Mouse (Mus musculus) intestine, embryonic 16.5 days (tissue): ENCODE data around the gene Pik3c2a. TPM values are rescaled to one million over a fixed set of nuclear protein-coding genes. Genes with fewer than 3 reads are reported as not detected.

Experiments used
- ATAC-seq: fragments of 200-750 bp; cut with Nextera tagmentation; 2 replicates; pipeline ENCODE4 v1.8.0; 2017; ENCODE audit warnings: moderate TSS enrichment, moderate library complexity
- H3K27ac ChIP-seq: fragments of 300-500 bp; sonication (generic); 2 replicates; pipeline ENCODE4 v1.5.1; 2014; ENCODE audit warnings: mild to moderate bottlenecking, low read length
- H3K27me3 ChIP-seq: fragments of 300-500 bp; sonication (generic); replicated peaks from 2 replicates; pipeline ENCODE4 v1.6.1; 2014; ENCODE audit warnings: low read length, control low read depth, mixed read lengths; ENCODE audit not compliant: control insufficient read depth, insufficient read depth
- H3K36me3 ChIP-seq: fragments of 300-500 bp; sonication (generic); 2 replicates; pipeline ENCODE4 v1.6.1; 2014; ENCODE audit warnings: low read length, control low read depth; ENCODE audit not compliant: control insufficient read depth, insufficient read depth
- H3K4me1 ChIP-seq: fragments of 300-500 bp; sonication (generic); 2 replicates; pipeline ENCODE4 v1.6.1; 2014; ENCODE audit warnings: low read length, control low read depth, mixed read lengths; ENCODE audit not compliant: control insufficient read depth, insufficient read depth
- H3K4me2 ChIP-seq: fragments of 300-500 bp; sonication (generic); 2 replicates; pipeline ENCODE4 v1.6.1; 2014; ENCODE audit warnings: low read depth, low read length, control low read depth
- H3K4me3 ChIP-seq: fragments of 300-500 bp; sonication (generic); 2 replicates; pipeline ENCODE4 v1.5.1; 2014; ENCODE audit warnings: mild to moderate bottlenecking, low read length
- H3K9ac ChIP-seq: fragments of 300-500 bp; sonication (generic); 2 replicates; pipeline ENCODE4 v1.6.1; 2014; ENCODE audit warnings: low read depth, low read length
- H3K9me3 ChIP-seq: fragments of 300-500 bp; sonication (generic); 2 replicates; pipeline ENCODE4 v1.6.1; 2016; ENCODE audit warnings: low read length, control low read depth; ENCODE audit not compliant: control insufficient read depth
- WGBS: fragments of 180-500 bp; shearing (Covaris S2); extraction: QIAGEN DNeasy Blood & Tissue Kit; methylation state at CpG from one replicate; pipeline ENCODE4 v1.1.7; 2014; 5-methylcytosine and 5-hydroxymethylcytosine counted together
- polyA plus RNA-seq: library from polyadenylated mRNA; unstranded; fragments of >200 nt; fragmentation: Nextera tagmentation; extraction: Ambion mirVana; gene quantifications from 2 replicates; pipeline ENCODE4 v1.2.1, GENCODE M21; 2015

Pik3c2a gene
- polyA plus RNA-seq, 1 experiment from 2014 or later, result 23.2 TPM

DNA sequence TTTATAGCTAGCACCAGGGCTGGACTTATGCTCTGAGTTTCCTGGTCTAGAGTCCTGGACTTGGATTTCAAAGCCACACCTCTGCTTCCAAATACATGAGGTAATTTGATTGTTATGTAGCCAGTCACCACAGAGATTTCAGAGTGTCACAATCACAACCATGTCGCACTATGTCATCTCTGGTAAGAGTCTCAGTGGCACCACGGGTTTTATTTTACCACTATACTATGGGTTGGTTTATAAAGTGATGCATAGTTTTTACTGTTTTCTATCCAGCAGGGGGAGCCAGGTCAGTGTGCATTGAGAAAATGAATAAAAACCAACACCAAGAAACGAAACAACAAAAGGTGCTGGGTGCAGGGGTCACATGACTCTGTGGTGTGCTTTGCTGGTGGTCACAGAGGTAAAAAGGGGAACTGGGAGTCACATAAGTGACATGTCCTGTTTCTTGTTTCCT is 15.8 kb upstream of the Pik3c2a start:
- Histone ChIP-seq H3K4me1 (peaks cover 8% of the 10 kb centered on the region), H3K27ac (no peak overlapping the region), H3K36me3 (no peaks in the 10 kb centered on the region), H3K9me3 (no peaks in the 10 kb centered on the region), H3K4me2 (no peak overlapping the region), H3K9ac (no peak overlapping the region), H3K4me3 (no peak overlapping the region), H3K27me3 (no peaks in the 10 kb centered on the region)
- ATAC-seq, result peak; percentile 63
- WGBS, result 26% methylated on average over 3 of the region's 3 CpGs

DNA sequence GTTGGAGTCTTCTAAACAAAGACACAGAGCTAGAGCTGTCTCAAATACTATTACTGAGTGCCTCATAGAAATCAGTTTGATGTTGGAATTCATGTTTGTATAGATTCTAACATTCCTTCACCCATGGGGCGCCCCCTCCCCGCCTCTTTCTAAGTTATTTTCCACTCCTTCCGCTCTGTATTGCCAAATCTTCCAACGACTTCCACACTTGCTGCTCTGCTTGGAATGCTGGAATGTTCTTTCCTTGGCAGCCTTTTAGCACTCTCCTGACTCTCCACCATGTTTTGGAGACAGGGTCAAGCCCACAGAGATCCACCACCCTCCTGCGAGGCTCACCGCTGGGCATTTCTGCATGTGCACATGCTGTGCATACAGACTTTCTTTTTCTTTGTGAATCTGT is 14.1 kb upstream of the Pik3c2a start:
- Histone ChIP-seq H3K4me2 (no peak overlapping the region), H3K27ac (peak overlapping the region; percentile 75), H3K9me3 (no peaks in the 10 kb centered on the region), H3K9ac (no peak overlapping the region), H3K27me3 (no peaks in the 10 kb centered on the region), H3K36me3 (no peaks in the 10 kb centered on the region), H3K4me1 (peaks cover 8% of the 10 kb centered on the region), H3K4me3 (no peak overlapping the region)
- peak; percentile 29 for ATAC-seq
- 67% methylated on average over 6 of the region's 6 CpGs for WGBS

DNA sequence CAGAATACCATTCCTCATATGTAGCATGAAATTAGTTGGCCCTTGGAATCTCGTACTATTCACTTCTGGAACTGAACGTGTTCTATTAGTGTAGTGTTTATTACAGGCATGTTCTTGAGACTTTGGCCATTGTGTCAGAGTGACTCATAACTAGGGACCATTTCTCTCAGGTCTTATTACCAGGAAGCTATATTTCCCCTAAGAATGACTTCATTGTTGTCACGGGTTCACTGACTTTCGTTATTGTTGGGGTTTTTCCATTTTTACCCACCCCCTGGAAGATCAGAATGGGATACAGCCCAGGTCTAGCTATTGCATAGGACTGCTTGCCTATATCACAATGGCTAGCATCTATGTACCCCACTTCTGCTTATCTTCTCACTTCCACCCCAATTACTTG is 13.7 kb upstream of the Pik3c2a start:
- no peaks in the 10 kb centered on the region for H3K36me3 ChIP-seq
- H3K9me3 ChIP-seq, result no peaks in the 10 kb centered on the region
- H3K27ac ChIP-seq, result peak overlapping the region; percentile 75
- H3K4me3 ChIP-seq, result no peak overlapping the region
- H3K9ac ChIP-seq, result no peak overlapping the region
- peaks cover 8% of the 10 kb centered on the region for H3K4me1 ChIP-seq
- 49% methylated on average over 4 of the region's 4 CpGs for WGBS
- no peaks in the 10 kb centered on the region for H3K27me3 ChIP-seq
- no peak overlapping the region for H3K4me2 ChIP-seq
- peak; percentile 92 for ATAC-seq

DNA sequence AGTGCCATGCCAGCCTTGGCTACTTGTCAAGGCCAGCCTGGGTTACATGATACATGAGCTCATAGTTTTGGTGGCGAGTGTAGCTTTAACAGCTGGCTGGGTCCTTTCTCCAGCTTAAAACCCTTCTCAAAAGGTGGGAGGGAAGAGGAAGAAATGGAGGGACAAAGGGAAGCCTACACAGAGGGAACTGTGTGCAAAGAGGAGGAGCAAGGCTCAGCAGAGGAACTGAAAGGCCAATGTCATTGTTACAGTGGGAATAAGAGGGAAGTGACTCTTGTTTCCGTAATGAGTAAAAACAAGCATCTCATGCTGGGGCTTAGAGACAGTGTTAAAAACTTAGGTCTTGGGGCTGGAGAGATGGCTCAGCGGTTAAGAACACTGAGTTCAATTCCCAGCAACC is 3.4 kb upstream of the Pik3c2a start:
- no peak overlapping the region for H3K4me2 ChIP-seq
- H3K9me3 ChIP-seq, result no peaks in the 10 kb centered on the region
- H3K36me3 ChIP-seq, result no peaks in the 10 kb centered on the region
- no peak for ATAC-seq
- peaks cover 12% of the 10 kb centered on the region for H3K4me1 ChIP-seq
- H3K27ac ChIP-seq, result no peak overlapping the region
- no peak overlapping the region for H3K9ac ChIP-seq
- no peaks in the 10 kb centered on the region for H3K27me3 ChIP-seq
- 82% methylated on average over 3 of the region's 3 CpGs for WGBS
- no peak overlapping the region for H3K4me3 ChIP-seq

DNA sequence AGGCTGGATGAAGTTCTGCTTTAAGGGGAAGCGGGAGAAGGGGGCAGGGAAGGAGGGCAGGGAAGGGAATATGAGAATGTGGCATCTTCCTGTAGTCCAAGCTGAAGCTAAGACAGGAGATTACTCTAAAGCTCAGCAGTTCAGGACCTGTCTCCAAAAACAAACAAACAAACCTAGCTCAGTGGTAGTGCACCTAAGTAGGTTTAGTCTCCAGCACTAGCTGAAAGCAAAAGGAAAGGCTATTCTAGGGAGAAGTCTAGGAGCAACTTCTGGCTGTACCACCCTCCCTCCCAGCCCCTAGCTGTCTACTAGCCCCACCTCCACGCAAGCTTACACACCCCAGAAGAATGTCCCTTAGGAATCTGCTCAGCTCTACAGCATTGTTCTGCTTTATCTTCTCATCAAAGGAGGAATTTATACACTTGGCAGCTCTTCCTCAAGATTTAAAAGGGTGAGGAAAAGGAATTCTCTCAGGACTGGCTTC is 1.1 kb upstream of the Pik3c2a start:
- no peaks in the 10 kb centered on the region for H3K27me3 ChIP-seq
- WGBS, result 0% methylated on average over 2 of the region's 2 CpGs
- no peaks in the 10 kb centered on the region for H3K9me3 ChIP-seq
- ATAC-seq, result peak; percentile 61
- H3K36me3 ChIP-seq, result no peaks in the 10 kb centered on the region
- peak overlapping the region; percentile 99 for H3K4me3 ChIP-seq
- H3K4me2 ChIP-seq, result peak overlapping the region; percentile 88
- peak overlapping the region; percentile 94 for H3K9ac ChIP-seq
- peak overlapping the region; percentile 97 for H3K27ac ChIP-seq
- peaks cover 15% of the 10 kb centered on the region for H3K4me1 ChIP-seq

DNA sequence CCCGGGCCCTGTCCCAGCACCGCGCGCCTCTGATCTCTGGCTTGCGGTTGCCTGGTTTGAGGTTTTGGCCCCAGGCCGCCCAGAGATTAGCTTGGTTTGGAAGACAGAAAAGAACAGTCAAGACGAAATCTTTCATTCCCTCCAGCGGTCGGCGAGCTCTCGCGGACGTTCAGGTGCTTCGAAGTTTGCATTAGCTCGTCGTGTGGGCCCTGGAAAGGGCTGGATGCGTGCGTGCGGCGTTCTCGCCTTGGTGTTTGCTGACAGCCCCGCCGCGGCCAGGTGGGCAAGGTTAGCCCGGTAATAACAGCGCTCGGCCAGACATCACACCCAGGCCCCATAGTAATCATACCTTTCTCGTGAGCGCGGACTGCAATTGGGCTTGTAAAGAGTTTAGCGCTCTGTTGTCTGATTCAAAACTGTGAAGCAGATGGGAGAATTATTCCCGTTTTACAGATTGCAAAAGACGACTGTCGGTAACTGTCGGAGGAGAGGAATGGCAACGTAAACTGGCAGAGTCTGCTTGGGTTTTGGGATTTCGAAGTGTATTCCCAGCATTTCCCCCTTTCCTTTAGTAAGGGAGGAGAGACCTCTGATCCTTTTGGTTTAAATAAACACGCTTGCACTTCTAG is 562 bp upstream of the Pik3c2a start:
- no peaks in the 10 kb centered on the region for H3K9me3 ChIP-seq
- under 1% methylated on average over 38 of the region's 38 CpGs for WGBS

DNA sequence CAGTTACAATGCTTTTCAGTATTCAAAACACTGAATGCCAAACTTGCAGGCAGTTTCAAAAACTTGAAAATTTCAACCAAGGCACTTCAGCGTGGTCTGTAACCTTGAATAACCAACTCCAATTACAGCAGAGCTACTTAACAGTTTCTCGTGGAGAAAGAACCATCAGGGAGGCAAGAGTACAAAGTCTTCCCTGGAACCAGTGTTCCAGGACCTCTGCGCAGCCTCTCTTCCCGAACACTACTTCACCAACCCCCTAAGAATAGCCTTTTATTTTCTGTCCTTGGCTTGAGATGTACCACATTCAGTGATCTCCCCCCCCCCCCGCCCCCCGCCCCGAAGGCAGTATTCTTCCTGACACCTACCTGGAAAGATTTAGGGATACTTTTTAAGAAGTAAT is 1.0 kb downstream of the Pik3c2a start:
- Histone ChIP-seq H3K27ac (peak overlapping the region; percentile 97), H3K36me3 (no peaks in the 10 kb centered on the region), H3K9ac (peak overlapping the region; percentile 94), H3K4me2 (peak overlapping the region; percentile 79), H3K27me3 (no peaks in the 10 kb centered on the region), H3K4me3 (peak overlapping the region; percentile 99), H3K4me1 (peaks cover 15% of the 10 kb centered on the region), H3K9me3 (no peaks in the 10 kb centered on the region)
- WGBS, result 5% methylated on average over 7 of the region's 7 CpGs
- ATAC-seq, result no peak

More for the DNA sequence above, 562 bp upstream of the Pik3c2a start:
- Histone ChIP-seq H3K4me1 (peaks cover 15% of the 10 kb centered on the region), H3K4me3 (peak overlapping the region; percentile 99), H3K4me2 (peak overlapping the region; percentile 88), H3K27ac (peak overlapping the region; percentile 97), H3K9ac (peak overlapping the region; percentile 94), H3K27me3 (no peaks in the 10 kb centered on the region), H3K36me3 (no peaks in the 10 kb centered on the region)
- peak; percentile 56 for ATAC-seq

DNA sequence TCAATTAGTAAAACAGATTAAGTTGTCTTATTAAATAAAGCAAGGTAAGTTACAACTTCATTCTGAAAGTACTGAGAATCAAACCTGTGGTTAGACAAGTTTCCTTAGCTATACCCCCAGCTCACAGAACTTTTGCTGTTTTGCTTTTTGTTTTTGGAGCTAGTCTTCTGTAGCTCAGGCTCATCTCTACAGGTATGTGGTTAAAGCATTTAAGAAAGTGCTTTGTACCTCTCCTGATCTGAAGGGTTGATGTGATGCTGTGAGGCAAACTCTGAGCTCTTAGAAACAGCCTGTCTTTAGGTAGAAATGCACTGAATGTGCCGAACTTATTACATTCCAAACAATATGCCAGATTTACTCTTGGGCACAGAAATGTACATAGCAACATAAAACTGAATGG is 1.9 kb downstream of the Pik3c2a start:
- Histone ChIP-seq H3K9me3 (no peaks in the 10 kb centered on the region), H3K4me2 (peak overlapping the region; percentile 27), H3K36me3 (no peaks in the 10 kb centered on the region), H3K4me1 (peaks cover 15% of the 10 kb centered on the region), H3K27me3 (no peaks in the 10 kb centered on the region), H3K27ac (no peak overlapping the region), H3K4me3 (no peak overlapping the region), H3K9ac (no peak overlapping the region)
- ATAC-seq, result no peak
- 53% methylated on average over 1 of the region's 1 CpGs for WGBS

DNA sequence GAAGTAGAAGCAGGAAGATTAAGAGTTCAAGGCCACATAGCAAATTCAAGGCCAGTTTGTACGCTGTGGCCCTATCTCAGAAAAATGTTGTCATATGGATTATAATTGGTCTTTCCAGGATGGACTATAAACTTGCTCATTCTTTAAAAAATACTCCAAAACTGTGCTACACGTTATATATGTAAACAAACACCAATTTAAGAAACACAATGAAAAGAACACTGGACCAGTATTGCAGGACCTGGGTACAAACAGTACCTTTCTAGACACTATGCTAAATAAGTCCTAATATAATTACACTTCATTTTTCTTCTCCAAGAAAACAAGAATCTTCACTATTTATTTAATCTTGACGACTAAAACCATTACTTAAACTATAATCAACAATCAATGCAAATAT is 11.6 kb downstream of the Pik3c2a start:
- 58% methylated on average over 3 of the region's 3 CpGs for WGBS

More for the DNA sequence above, 11.6 kb downstream of the Pik3c2a start:
- peak; percentile 61 for ATAC-seq
- no peak overlapping the region for H3K4me3 ChIP-seq
- no peak overlapping the region for H3K9ac ChIP-seq
- H3K36me3 ChIP-seq, result no peaks in the 10 kb centered on the region
- H3K4me1 ChIP-seq, result peaks cover 12% of the 10 kb centered on the region; the same call in 1 of the 2 replicates
- no peaks in the 10 kb centered on the region for H3K9me3 ChIP-seq
- no peaks in the 10 kb centered on the region for H3K27me3 ChIP-seq
- H3K27ac ChIP-seq, result peak overlapping the region; percentile 51; the same call in 1 of the 2 replicates
- no peak overlapping the region for H3K4me2 ChIP-seq
